Mouse (Mus musculus) liver, embryonic 13.5 days (tissue): Measurements from ENCODE around the gene Nop53. TPM values are rescaled to one million over a fixed set of nuclear protein-coding genes. Genes with fewer than 3 reads are reported as not detected.

Experiments
- ATAC-seq: fragments of 200-750 bp; cut with Nextera tagmentation; 2 replicates; pipeline ENCODE4 v1.8.0; 2017; ENCODE audit warnings: low read depth, mild to moderate bottlenecking, moderate number of reproducible peaks, moderate library complexity
- DNase-seq: peaks from one replicate; pipeline ENCODE4 v3.0.0; 2022
- H3K27ac ChIP-seq: fragments of 300-500 bp; sonication (generic); 2 replicates; pipeline ENCODE4 v1.5.1; 2015; ENCODE audit warnings: moderate library complexity, mild to moderate bottlenecking, inconsistent platforms
- H3K27me3 ChIP-seq: fragments of 300-500 bp; sonication (generic); 2 replicates; pipeline ENCODE4 v1.6.1; 2015; ENCODE audit warnings: mild to moderate bottlenecking, inconsistent platforms
- H3K36me3 ChIP-seq: fragments of 300-500 bp; sonication (generic); 2 replicates; pipeline ENCODE4 v1.6.1; 2015; ENCODE audit warnings: mild to moderate bottlenecking, inconsistent platforms
- H3K4me1 ChIP-seq: fragments of 300-500 bp; sonication (generic); replicated peaks from 2 replicates; pipeline ENCODE4 v1.6.1; 2015; ENCODE audit warnings: inconsistent platforms
- H3K4me2 ChIP-seq: fragments of 300-500 bp; sonication (generic); 2 replicates; pipeline ENCODE4 v1.6.1; 2015; ENCODE audit warnings: inconsistent platforms, mild to moderate bottlenecking, moderate library complexity
- H3K4me3 ChIP-seq: fragments of 300-500 bp; sonication (generic); replicated peaks from 2 replicates; pipeline ENCODE4 v1.5.1; 2015; ENCODE audit warnings: mild to moderate bottlenecking, inconsistent platforms
- H3K9ac ChIP-seq: fragments of 300-500 bp; sonication (generic); 2 replicates; pipeline ENCODE4 v1.6.1; 2015; ENCODE audit warnings: mild to moderate bottlenecking, inconsistent platforms
- H3K9me3 ChIP-seq: fragments of 300-500 bp; sonication (generic); replicated peaks from 2 replicates; pipeline ENCODE4 v1.6.1; 2016; ENCODE audit warnings: inconsistent platforms
- WGBS: fragments of 180-500 bp; shearing (Covaris S2); methylation state at CpG from one replicate; pipeline ENCODE4 v1.1.7; 2015; ENCODE audit not compliant: insufficient replicate concordance; 5-methylcytosine and 5-hydroxymethylcytosine counted together
- polyA plus RNA-seq: library from polyadenylated mRNA; unstranded; fragments of >200 nt; fragmentation: Nextera tagmentation; extraction: Ambion mirVana; gene quantifications from 2 replicates; pipeline ENCODE4 v1.2.1, GENCODE M21; 2015

Nop53 gene
- 122 and 132 TPM in 2 replicates for polyA plus RNA-seq

- peak; percentile 86 for DNase-seq
- Histone ChIP-seq H3K9ac (peak within 1 kb of the TSS; percentile 78), H3K4me2 (peak within 1 kb of the TSS; percentile 89), H3K27ac (peak within 1 kb of the TSS; percentile 87), H3K4me1 (peaks cover 67% of the 10 kb centered on the region), H3K36me3 (peaks cover 41% of the 10 kb centered on the region), H3K4me3 (peak within 1 kb of the TSS; percentile 73), H3K9me3 (no peaks in the 10 kb centered on the region), H3K27me3 (peaks cover 9% of the 10 kb centered on the region; the same call in 1 of the 2 replicates)
- ATAC-seq, result peak; percentile 87
- WGBS, result 1% methylated on average over 59 of the region's 59 CpGs
Measured at GRCm38 (mm10) chr7:15945721-15946536, at the start of gene Nop53. Gene Nop53, minus strand, starts transcription at chr7:15946074.

- H3K27me3 ChIP-seq, result no peaks in the 10 kb centered on the region
- no peak overlapping the region for H3K9ac ChIP-seq
- no peak overlapping the region for H3K27ac ChIP-seq
- no peaks in the 10 kb centered on the region for H3K9me3 ChIP-seq
- H3K4me1 ChIP-seq, result peaks cover 7% of the 10 kb centered on the region; the same call in 1 of the 2 replicates
- H3K4me2 ChIP-seq, result no peak overlapping the region
- WGBS, result 82% methylated on average over 4 of the region's 4 CpGs
- H3K4me3 ChIP-seq, result no peak overlapping the region
- peaks cover 69% of the 10 kb centered on the region for H3K36me3 ChIP-seq
- no peak for DNase-seq
- ATAC-seq, result no peak
Measured at GRCm38 (mm10) chr7:15993789-15994188, 47.9 kb upstream of the Nop53 start.

GRCm38 (mm10) chr7:15993152-15993551 is 47.3 kb upstream of the Nop53 start:
- no peak overlapping the region for H3K9ac ChIP-seq
- H3K4me1 ChIP-seq, result peaks cover 7% of the 10 kb centered on the region; the same call in 1 of the 2 replicates
- DNase-seq (no peak), ATAC-seq (no peak)
- no peak overlapping the region for H3K4me3 ChIP-seq
- no peaks in the 10 kb centered on the region for H3K9me3 ChIP-seq
- H3K4me2 ChIP-seq, result no peak overlapping the region
- H3K27me3 ChIP-seq, result no peaks in the 10 kb centered on the region
- 68% methylated on average over 3 of the region's 3 CpGs for whole genome bisulfite sequencing
- no peak overlapping the region for H3K27ac ChIP-seq
- peaks cover 75% of the 10 kb centered on the region for H3K36me3 ChIP-seq

GRCm38 (mm10) chr7:15991764-15992163 is 45.9 kb upstream of the Nop53 start:
- H3K36me3 ChIP-seq, result peaks cover 75% of the 10 kb centered on the region

GRCm38 (mm10) chr7:15987661-15988356 is 41.9 kb upstream of the Nop53 start:
- no peaks in the 10 kb centered on the region for H3K27me3 ChIP-seq
- DNase-seq, result no peak
- H3K4me3 ChIP-seq, result no peak overlapping the region
- no peak overlapping the region for H3K4me2 ChIP-seq
- WGBS, result 79% methylated on average over 16 of the region's 16 CpGs
- H3K36me3 ChIP-seq, result peaks cover 41% of the 10 kb centered on the region
- no peak overlapping the region for H3K9ac ChIP-seq
- no peaks in the 10 kb centered on the region for H3K9me3 ChIP-seq
- ATAC-seq, result 0 out of 2 replicates have a peak, but pooled peaks have one; percentile 5
- H3K4me1 ChIP-seq, result peaks cover 3% of the 10 kb centered on the region
- H3K27ac ChIP-seq, result no peak overlapping the region

More at GRCm38 (mm10) chr7:15991764-15992163, 45.9 kb upstream of the Nop53 start:
- Histone ChIP-seq H3K4me1 (peaks cover 7% of the 10 kb centered on the region; the same call in 1 of the 2 replicates), H3K27me3 (no peaks in the 10 kb centered on the region), H3K4me2 (no peak overlapping the region), H3K27ac (no peak overlapping the region), H3K4me3 (no peak overlapping the region), H3K9ac (no peak overlapping the region), H3K9me3 (no peaks in the 10 kb centered on the region)
- ATAC-seq (no peak), DNase-seq (no peak)
- 61% methylated on average over 3 of the region's 3 CpGs for WGBS

- Histone ChIP-seq H3K4me3 (no peak overlapping the region), H3K4me1 (peaks cover 18% of the 10 kb centered on the region), H3K4me2 (no peak overlapping the region), H3K9ac (0 out of 2 replicates have a peak overlapping the region, but pooled peaks have one; percentile 2), H3K36me3 (peaks cover 25% of the 10 kb centered on the region), H3K27ac (no peak overlapping the region), H3K9me3 (no peaks in the 10 kb centered on the region), H3K27me3 (no peaks in the 10 kb centered on the region)
- no peak for DNase-seq
- 13% methylated on average over 4 of the region's 4 CpGs for WGBS
- no peak for ATAC-seq
Measured at GRCm38 (mm10) chr7:15982729-15983407, 37.0 kb upstream of the Nop53 start.

GRCm38 (mm10) chr7:15981538-15981937 is 35.7 kb upstream of the Nop53 start:
- Histone ChIP-seq H3K4me3 (no peak overlapping the region), H3K27ac (no peak overlapping the region), H3K9me3 (no peaks in the 10 kb centered on the region), H3K9ac (no peak overlapping the region), H3K4me1 (peaks cover 18% of the 10 kb centered on the region), H3K36me3 (peaks cover 16% of the 10 kb centered on the region), H3K27me3 (no peaks in the 10 kb centered on the region), H3K4me2 (no peak overlapping the region)
- DNase-seq, result no peak
- no peak for ATAC-seq
- 82% methylated on average over 4 of the region's 4 CpGs for WGBS

DNA sequence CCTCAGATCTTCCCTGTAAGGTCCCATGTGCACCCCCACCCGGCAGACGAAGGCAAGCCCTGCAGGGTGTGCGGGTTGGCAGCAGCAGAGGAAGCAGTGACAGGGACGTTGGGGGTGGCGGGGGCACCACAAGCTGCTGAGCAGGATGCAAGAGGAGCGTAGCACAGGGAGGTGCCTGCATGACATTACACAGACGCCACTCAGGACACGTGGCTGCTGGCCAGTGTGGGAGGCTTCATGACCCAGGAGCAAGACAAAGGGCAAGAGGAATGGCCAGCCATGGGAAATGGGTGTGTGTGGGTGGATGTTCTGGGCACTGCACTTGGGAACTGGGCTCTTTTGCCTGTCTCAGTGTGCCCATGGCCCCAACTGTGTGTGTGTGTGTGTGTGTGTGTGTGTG is 34.4 kb upstream of the Nop53 start:
- H3K36me3 ChIP-seq, result peaks cover 21% of the 10 kb centered on the region
- ATAC-seq (no peak), DNase-seq (no peak)

DNA sequence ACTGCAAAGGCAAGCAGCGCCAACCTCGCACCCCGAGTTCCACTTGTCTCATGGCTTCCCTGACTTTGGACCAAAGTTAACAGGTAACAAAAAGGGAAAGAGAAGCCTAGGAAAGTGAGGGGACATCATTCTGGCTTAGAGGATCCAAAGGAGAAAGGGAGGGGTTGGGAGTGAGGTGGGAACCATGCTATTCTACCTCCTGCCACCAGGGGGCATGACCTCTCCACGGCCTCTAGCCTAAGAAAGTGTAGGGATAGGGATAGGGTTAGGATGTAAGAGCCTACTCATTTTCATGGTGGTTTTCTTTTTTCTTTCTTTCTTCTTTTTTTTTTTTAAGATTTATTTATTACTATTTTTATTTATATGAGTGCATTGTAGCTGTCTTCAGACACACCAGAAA is 30.0 kb upstream of the Nop53 start:
- H3K9ac ChIP-seq, result no peak overlapping the region
- H3K36me3 ChIP-seq, result peaks cover 60% of the 10 kb centered on the region
- ATAC-seq, result no peak; the same call in 1 of the 2 replicates
- no peaks in the 10 kb centered on the region for H3K9me3 ChIP-seq
- no peak overlapping the region for H3K4me3 ChIP-seq
- DNase-seq, result no peak
- 77% methylated on average over 4 of the region's 4 CpGs for WGBS
- H3K4me1 ChIP-seq, result peaks cover 11% of the 10 kb centered on the region
- H3K4me2 ChIP-seq, result no peak overlapping the region
- no peaks in the 10 kb centered on the region for H3K27me3 ChIP-seq
- no peak overlapping the region for H3K27ac ChIP-seq

More for the DNA sequence above, 34.4 kb upstream of the Nop53 start:
- no peak overlapping the region for H3K9ac ChIP-seq
- no peak overlapping the region for H3K27ac ChIP-seq
- H3K27me3 ChIP-seq, result no peaks in the 10 kb centered on the region
- H3K4me1 ChIP-seq, result peaks cover 18% of the 10 kb centered on the region
- H3K4me3 ChIP-seq, result no peak overlapping the region
- no peak overlapping the region for H3K4me2 ChIP-seq
- H3K9me3 ChIP-seq, result no peaks in the 10 kb centered on the region
- 77% methylated on average over 8 of the region's 8 CpGs for WGBS

GRCm38 (mm10) chr7:15975451-15975850 is 29.6 kb upstream of the Nop53 start:
- H3K9me3 ChIP-seq, result no peaks in the 10 kb centered on the region
- H3K9ac ChIP-seq, result no peak overlapping the region
- no peak overlapping the region for H3K4me2 ChIP-seq
- H3K36me3 ChIP-seq, result peaks cover 60% of the 10 kb centered on the region
- DNase-seq, result no peak
- no peak overlapping the region for H3K4me3 ChIP-seq
- H3K4me1 ChIP-seq, result peaks cover 8% of the 10 kb centered on the region
- 83% methylated on average over 10 of the region's 10 CpGs for whole genome bisulfite sequencing
- no peak for ATAC-seq
- H3K27ac ChIP-seq, result no peak overlapping the region
- H3K27me3 ChIP-seq, result no peaks in the 10 kb centered on the region

DNA sequence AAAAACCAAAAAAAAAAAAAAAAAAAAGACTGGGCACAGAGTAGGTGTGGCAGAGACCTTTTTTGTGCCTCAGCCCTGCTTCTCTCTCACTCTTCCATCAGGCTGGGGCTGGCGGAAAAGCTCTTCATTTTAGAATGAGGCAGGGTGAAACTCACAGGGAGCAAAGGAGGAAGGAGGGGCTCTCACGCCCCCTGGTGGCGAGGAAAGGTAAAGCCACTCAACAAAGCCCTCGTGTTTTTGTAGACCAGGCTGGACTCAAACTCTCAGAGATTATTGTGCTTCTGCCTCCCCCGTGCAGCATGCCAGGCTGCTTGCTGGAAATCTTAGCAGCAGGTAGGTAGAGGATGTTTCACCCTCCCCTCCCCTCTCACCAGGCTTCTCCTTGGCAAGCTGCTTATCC is 28.8 kb upstream of the Nop53 start:
- H3K36me3 ChIP-seq, result peaks cover 60% of the 10 kb centered on the region
- H3K4me2 ChIP-seq, result no peak overlapping the region
- H3K27me3 ChIP-seq, result no peaks in the 10 kb centered on the region
- no peak for ATAC-seq
- H3K9me3 ChIP-seq, result no peaks in the 10 kb centered on the region
- 34% methylated on average over 5 of the region's 5 CpGs for WGBS
- no peak overlapping the region for H3K4me3 ChIP-seq
- DNase-seq, result peak; percentile 38
- H3K4me1 ChIP-seq, result peaks cover 8% of the 10 kb centered on the region
- no peak overlapping the region for H3K9ac ChIP-seq
- H3K27ac ChIP-seq, result no peak overlapping the region
